Mouse (Mus musculus) MEL (cell line): Measurements from ENCODE around the gene Col4a4. TPM values are rescaled to one million over a fixed set of nuclear protein-coding genes. Genes with fewer than 3 reads are reported as not detected.

Source experiments
- DNase-seq: peaks from one replicate; pipeline ENCODE4 v3.0.0; 2011; ENCODE audit warnings: low read depth, low spot score
- H3K27ac ChIP-seq: 2 replicates; pipeline ENCODE4 v1.5.1; 2012; ENCODE audit warnings: low read depth, mild to moderate bottlenecking, control low read depth, low read length, moderate library complexity; ENCODE audit not compliant: control insufficient read depth
- H3K27me3 ChIP-seq, 2 experiments: fragments of 150-350 bp in 1 of 2; sonication (generic) in 1 of 2; 2 replicates each; pipeline ENCODE4 v1.6.1; 2012; ENCODE audit warnings: low read length in 2 of 2, mild to moderate bottlenecking in 2 of 2, improper control_type of control experiment in 1 of 2, moderate library complexity in 1 of 2; ENCODE audit not compliant: insufficient read depth in 2 of 2, control insufficient read depth in 1 of 2
- H3K36me3 ChIP-seq, 2 experiments: 2 replicates each; pipeline ENCODE4 v1.6.1; 2012 to 2014; ENCODE audit warnings: low read length in 2 of 2, improper control_type of control experiment in 1 of 2, inconsistent platforms in 1 of 2, mild to moderate bottlenecking in 1 of 2; ENCODE audit not compliant: insufficient read depth in 2 of 2, control insufficient read depth in 1 of 2
- H3K4me1 ChIP-seq, 2 experiments: fragments of 150-350 bp in 1 of 2; sonication (generic) in 1 of 2; 2 replicates each; pipeline ENCODE4 v1.6.1; 2012; ENCODE audit warnings: low read length in 2 of 2, improper control_type of control experiment in 1 of 2, mild to moderate bottlenecking in 1 of 2; ENCODE audit not compliant: insufficient read depth in 2 of 2, control insufficient read depth in 1 of 2
- H3K4me3 ChIP-seq, 2 experiments: fragments of 150-350 bp in 1 of 2; sonication (generic) in 1 of 2; 2 replicates each; pipeline ENCODE4 v1.5.1; 2012; ENCODE audit warnings: low read depth in 2 of 2, low read length in 2 of 2, mild to moderate bottlenecking in 2 of 2, moderate library complexity in 2 of 2, control low read depth in 1 of 2, improper control_type of control experiment in 1 of 2; ENCODE audit not compliant: control insufficient read depth in 1 of 2, insufficient read depth in 1 of 2
- H3K79me2 ChIP-seq: 2 replicates; pipeline ENCODE4 v1.6.1; 2012; ENCODE audit warnings: mild to moderate bottlenecking, low read length, moderate library complexity; ENCODE audit not compliant: control insufficient read depth, poor library complexity, insufficient read depth
- H3K9ac ChIP-seq: 2 replicates; pipeline ENCODE4 v1.6.1; 2012; ENCODE audit warnings: low read depth, mild to moderate bottlenecking, control low read depth, low read length, moderate library complexity; ENCODE audit not compliant: control insufficient read depth, poor library complexity, severe bottlenecking
- H3K9me3 ChIP-seq: fragments of 150-350 bp; sonication (generic); replicated peaks from 2 replicates; pipeline ENCODE4 v1.6.1; 2012; ENCODE audit warnings: mild to moderate bottlenecking, low read length, improper control_type of control experiment, moderate library complexity; ENCODE audit not compliant: insufficient read depth
- CHD2 ChIP-seq: IDR thresholded peaks from 2 replicates; pipeline ENCODE4 v1.6.1; 2011; ENCODE audit warnings: low read length, improper control_type of control experiment
- CTCF ChIP-seq, 3 experiments: IDR thresholded peaks in 2 of 3; conservative IDR thresholded peaks in 1 of 3; 2 replicates each; pipeline ENCODE4 v1.5.1; 2011 to 2012; ENCODE audit warnings: low read length in 3 of 3, low read depth in 2 of 3, mild to moderate bottlenecking in 2 of 3, improper control_type of control experiment in 1 of 3, inconsistent platforms in 1 of 3, mixed read lengths in 1 of 3, moderate library complexity in 1 of 3; ENCODE audit not compliant: control insufficient read depth in 1 of 3, insufficient read depth in 1 of 3, poor library complexity in 1 of 3, severe bottlenecking in 1 of 3
- EP300 ChIP-seq, 2 experiments: IDR thresholded peaks; 2 replicates each; pipeline ENCODE4 v1.6.1; 2011; ENCODE audit warnings: improper control_type of control experiment in 2 of 2, low read length in 2 of 2, low read depth in 1 of 2, mild to moderate bottlenecking in 1 of 2
- ETS1 ChIP-seq: IDR thresholded peaks from 2 replicates; pipeline ENCODE4 v1.6.1; 2012; ENCODE audit warnings: low read depth, mild to moderate bottlenecking, inconsistent platforms, low read length, improper control_type of control experiment, moderate library complexity
- GATA1 ChIP-seq: IDR thresholded peaks from 2 replicates; pipeline ENCODE4 v1.6.1; 2011; ENCODE audit warnings: low read depth, low read length, improper control_type of control experiment
- HCFC1 ChIP-seq: IDR thresholded peaks from 2 replicates; pipeline ENCODE4 v1.6.1; 2012; ENCODE audit warnings: low read depth, mild to moderate bottlenecking, inconsistent platforms, low read length, improper control_type of control experiment, moderate library complexity
- MAFK ChIP-seq: IDR thresholded peaks from 2 replicates; pipeline ENCODE4 v1.6.1; 2011; ENCODE audit warnings: low read depth, mild to moderate bottlenecking, low read length, improper control_type of control experiment, borderline replicate concordance
- MAZ ChIP-seq: IDR thresholded peaks from 2 replicates; pipeline ENCODE4 v1.6.1; 2012; ENCODE audit warnings: low read depth, mild to moderate bottlenecking, inconsistent platforms, low read length, improper control_type of control experiment
- MEF2A ChIP-seq: IDR thresholded peaks from 2 replicates; pipeline ENCODE4 v1.6.1; 2014; ENCODE audit warnings: low read depth, mild to moderate bottlenecking, inconsistent platforms, low read length, improper control_type of control experiment; ENCODE audit not compliant: poor library complexity, insufficient replicate concordance, severe bottlenecking; ENCODE audit errors: extremely low read depth
- MYC ChIP-seq: IDR thresholded peaks from 2 replicates; pipeline ENCODE4 v1.6.1; 2011; ENCODE audit warnings: low read depth, mild to moderate bottlenecking, low read length, improper control_type of control experiment, moderate library complexity
- NRF1 ChIP-seq: IDR thresholded peaks from 2 replicates; pipeline ENCODE4 v1.6.1; 2014; ENCODE audit warnings: low read depth, mild to moderate bottlenecking, inconsistent platforms, low read length, improper control_type of control experiment, moderate library complexity; ENCODE audit not compliant: poor library complexity, insufficient read depth, severe bottlenecking
- POLR2AphosphoS2 ChIP-seq: IDR thresholded peaks from 2 replicates; pipeline ENCODE4 v1.6.1; 2011; ENCODE audit warnings: low read length, improper control_type of control experiment
- POLR2AphosphoS5 ChIP-seq: IDR thresholded peaks from 2 replicates; pipeline ENCODE4 v1.6.1; 2012; ENCODE audit warnings: low read depth, borderline replicate concordance, mild to moderate bottlenecking, inconsistent platforms, low read length, moderate library complexity, mixed read lengths
- RAD21 ChIP-seq: IDR thresholded peaks from 2 replicates; pipeline ENCODE4 v1.6.1; 2011; ENCODE audit warnings: mild to moderate bottlenecking, low read depth, low read length, improper control_type of control experiment
- RCOR1 ChIP-seq: IDR thresholded peaks from 2 replicates; pipeline ENCODE4 v1.6.1; 2012; ENCODE audit warnings: low read depth, mild to moderate bottlenecking, inconsistent platforms, low read length, improper control_type of control experiment
- TAL1 ChIP-seq: IDR thresholded peaks from 2 replicates; pipeline ENCODE4 v1.6.1; 2012; ENCODE audit warnings: mild to moderate bottlenecking, inconsistent platforms, low read length, moderate library complexity, mixed read lengths
- TBP ChIP-seq: IDR thresholded peaks from 2 replicates; pipeline ENCODE4 v1.8.0; 2011; ENCODE audit warnings: low read depth, low read length, improper control_type of control experiment
- UBTF ChIP-seq: IDR thresholded peaks from 2 replicates; pipeline ENCODE4 v1.6.1; 2012; ENCODE audit warnings: low read depth, mild to moderate bottlenecking, inconsistent platforms, low read length, improper control_type of control experiment, moderate library complexity, borderline replicate concordance; ENCODE audit not compliant: insufficient read depth
- USF1 ChIP-seq: IDR thresholded peaks from 2 replicates; pipeline ENCODE4 v1.6.1; 2014; ENCODE audit warnings: low read depth, mild to moderate bottlenecking, inconsistent platforms, low read length, improper control_type of control experiment, moderate library complexity
- USF2 ChIP-seq, 2 experiments: IDR thresholded peaks; 2 replicates each; pipeline ENCODE4 v1.6.1; 2011 to 2012; ENCODE audit warnings: improper control_type of control experiment in 2 of 2, low read length in 2 of 2, borderline replicate concordance in 1 of 2, inconsistent platforms in 1 of 2, low read depth in 1 of 2, mild to moderate bottlenecking in 1 of 2; ENCODE audit not compliant: insufficient read depth in 1 of 2
- ZC3H11A ChIP-seq: IDR thresholded peaks from 2 replicates; pipeline ENCODE4 v1.6.1; 2012; ENCODE audit warnings: low read depth, mild to moderate bottlenecking, inconsistent platforms, low read length, improper control_type of control experiment
- ZKSCAN1 ChIP-seq: IDR thresholded peaks from 2 replicates; pipeline ENCODE4 v1.6.1; 2012; ENCODE audit warnings: low read depth, mild to moderate bottlenecking, inconsistent platforms, low read length, improper control_type of control experiment, moderate library complexity
- ZNF384 ChIP-seq: IDR thresholded peaks from 2 replicates; pipeline ENCODE4 v1.6.1; 2012; ENCODE audit warnings: low read depth, mild to moderate bottlenecking, inconsistent platforms, low read length, improper control_type of control experiment
- polyA plus RNA-seq, 2 experiments: library from polyadenylated mRNA; stranded (reverse) in 1 of 2; unstranded in 1 of 2; fragments of >175 nt in 1 of 2; fragments of >200 nt in 1 of 2; gene quantifications; 2 replicates each; pipeline versions ENCODE4 v1.2.1 to v1.2.4; 2012; ENCODE audit warnings: low replicate concordance in 2 of 2, low read depth in 1 of 2; ENCODE audit not compliant: insufficient read length in 2 of 2, insufficient read depth in 1 of 2, missing spikeins in 1 of 2
- total RNA-seq: library from RNA; depleted of rRNA; stranded (reverse); fragments of 300-350 nt; gene quantifications from 2 replicates; pipeline ENCODE4 v1.2.3, GENCODE M21; 2012

Col4a4 gene
- total and polyA plus RNA-seq, 3 experiments: 0.03 TPM; not detected in 2

- DNase-seq: no peak
- H3K4me1 ChIP-seq: no peaks in the 10 kb centered on the region
- H3K9ac ChIP-seq: no peak overlapping the region
- no peak overlapping the region for H3K27ac ChIP-seq
- H3K4me3 ChIP-seq: no peak overlapping the region
- no peaks in the 10 kb centered on the region for H3K9me3 ChIP-seq
- no peaks in the 10 kb centered on the region for H3K27me3 ChIP-seq
- H3K36me3 ChIP-seq: no peaks in the 10 kb centered on the region
- TF ChIP-seq RAD21 (no peak), CTCF (IDR thresholded peaks at IDR 0.05 in 2 of 3, conservative IDR thresholded peaks at IDR 0.05 in 1 of 3; ENCODE audit: control insufficient read depth in 1 of 3, insufficient read depth in 1 of 3, low read depth in 2 of 3, low read length in 3 of 3, poor library complexity in 1 of 3, severe bottlenecking in 1 of 3) (no peak), RCOR1 (no peak), GATA1 (no peak), TBP (no peak), MEF2A (no peak), ZC3H11A (no peak), USF1 (no peak), MAZ (no peak), ETS1 (no peak), HCFC1 (no peak), CHD2 (no peak), EP300 (IDR thresholded peaks at IDR 0.05; ENCODE audit: low read depth in 1 of 2, low read length in 2 of 2) (no peak), ZNF384 (no peak), POLR2AphosphoS5 (no peak), UBTF (no peak)
- H3K79me2 ChIP-seq: no peaks in the 10 kb centered on the region
These were observed 132.6 kb downstream of the Col4a4 start for GRCm38 (mm10) chr1:82454031-82454430.

GRCm38 (mm10) chr1:82451927-82452651, 134.6 kb downstream of the Col4a4 start:
- no peaks in the 10 kb centered on the region for H3K36me3 ChIP-seq
- H3K27ac ChIP-seq: no peak overlapping the region
- H3K9me3 ChIP-seq: no peaks in the 10 kb centered on the region
- H3K4me1 ChIP-seq: no peaks in the 10 kb centered on the region
- H3K9ac ChIP-seq: no peak overlapping the region
- no peak for DNase-seq
- no peak overlapping the region for H3K4me3 ChIP-seq
- H3K79me2 ChIP-seq: no peaks in the 10 kb centered on the region
- no peaks in the 10 kb centered on the region for H3K27me3 ChIP-seq
- no peak for TF ChIP-seq MAFK
- no peak for TF ChIP-seq RAD21
- TF ChIP-seq CHD2: no peak
- no peak for TF ChIP-seq MYC
- no peak for TF ChIP-seq USF1
- TF ChIP-seq POLR2AphosphoS2: no peak
- no peak for TF ChIP-seq MEF2A
- TF ChIP-seq NRF1: no peak
- no peak for TF ChIP-seq RCOR1
- TF ChIP-seq USF2 (IDR thresholded peaks at IDR 0.05; ENCODE audit: borderline replicate concordance in 1 of 2, insufficient read depth in 1 of 2, low read depth in 1 of 2, low read length in 2 of 2): no peak
- no peak for TF ChIP-seq ZKSCAN1
- TF ChIP-seq TAL1: no peak
